Mouse (Mus musculus): ENCODE data around the gene Gm3453.
"Not testable (repeated sequence)": the region's sequence is repeated elsewhere in the genome, so short reads cannot be mapped to it uniquely, and the experiment has no call there.

Gm3453 gene

GRCm38 (mm10) chr14:5979037-5979436 is at the start of gene Gm3453:
Gene Gm3453 (minus strand): TSS chr14:5979137.
- not testable (repeated sequence) for DNase-seq (ENCODE audit: low spot score)

GRCm38 (mm10) chr14:5987136-5987535 is 8.2 kb upstream of the Gm3453 start:
- DNase-seq (ENCODE audit: low spot score): not testable (repeated sequence)

- DNase-seq (ENCODE audit: low spot score): not testable (repeated sequence)
Measured at GRCm38 (mm10) chr14:5962441-5962840, 16.5 kb downstream of the Gm3453 start.

- DNase-seq (ENCODE audit: low spot score): not testable (repeated sequence)
Measured at GRCm38 (mm10) chr14:5961635-5962034, 17.3 kb downstream of the Gm3453 start, which contains the start of gene Gm3248. Gene Gm3248 (minus strand): TSS chr14:5961745.

- DNase-seq (ENCODE audit: low spot score): not testable (repeated sequence)
Measured at GRCm38 (mm10) chr14:5961102-5961501, 17.8 kb downstream of the Gm3453 start.

GRCm38 (mm10) chr14:5960479-5960878 is 18.5 kb downstream of the Gm3453 start:
- not testable (repeated sequence) for DNase-seq (ENCODE audit: low spot score)

- not testable (repeated sequence) for DNase-seq (ENCODE audit: low spot score)
Measured at GRCm38 (mm10) chr14:5923276-5923675, 55.7 kb downstream of the Gm3453 start.

All from ovary, postnatal 10 days (tissue).